Comparison of ENCODE assay signal across 11 mouse cellular contexts in the genomic region with DNA sequence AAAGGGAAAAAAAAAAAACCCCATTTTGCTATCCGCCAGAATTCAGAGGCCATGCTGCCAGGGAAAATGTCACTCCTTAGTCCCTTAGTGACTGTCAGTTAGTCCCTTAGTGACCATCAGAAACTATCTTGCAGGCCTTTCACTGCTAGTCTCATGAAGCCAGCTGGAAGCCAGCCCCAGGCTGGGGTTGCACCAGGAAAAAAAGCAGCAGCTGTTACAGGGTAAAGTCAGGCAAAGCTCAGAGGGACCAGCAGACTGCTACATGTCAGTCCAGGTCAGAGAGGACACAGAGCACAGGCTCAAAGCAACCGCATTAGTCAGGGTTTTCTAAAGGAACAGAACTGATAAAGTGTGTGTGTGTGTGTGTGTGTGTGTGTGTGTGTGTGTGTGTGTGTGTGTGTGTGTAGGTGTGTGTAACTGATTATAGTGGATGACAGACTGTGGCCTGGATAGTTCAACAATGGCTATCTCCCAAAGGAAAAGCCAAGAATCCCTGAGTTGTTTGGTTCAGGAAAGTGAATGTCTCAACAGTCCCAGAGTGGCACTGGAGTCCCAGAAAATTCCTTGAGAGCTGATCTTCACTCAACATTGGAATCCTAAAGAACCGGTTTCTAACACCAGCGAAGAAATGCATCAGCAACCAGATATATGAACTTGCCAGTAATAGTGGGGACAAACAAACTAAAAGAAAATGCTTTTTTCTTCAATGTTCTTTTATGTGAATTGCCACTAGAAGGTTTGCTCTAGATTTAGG. TPM values are rescaled to one million over a fixed set of nuclear protein-coding genes. Genes with fewer than 3 reads are reported as not detected.
DNase-seq lines count a peak whose midpoint lies in the region; ATAC-seq and TF ChIP-seq lines count a peak whose summit lies in the region.
"Had no signal": no experiment of that assay in that cellular context is flagged by ENCODE, and none has a peak within 500 bp of the region (broad histone marks: within the 10 kb centered on the region; RNA-seq: fewer than 3 reads in every experiment).

No protein-coding gene starts in this region.

- no peak for ATAC-seq in midbrain, postnatal 0 days (ENCODE audit: low FRiP score)
- no peak for ATAC-seq in midbrain, embryonic 16.5 days
- no peak for ATAC-seq in forebrain, embryonic 14.5 days
- ATAC-seq in liver, embryonic 11.5 days (replicated peaks; ENCODE audit: low FRiP score), result no peak
- ATAC-seq: intestine, postnatal 0 days had no signal

- H3K4me2 ChIP-seq in midbrain, postnatal 0 days (ENCODE audit: low read depth, low read length, poor library complexity, severe bottlenecking), result no peak overlapping the region
- no peak overlapping the region for H3K4me2 ChIP-seq in midbrain, embryonic 16.5 days (ENCODE audit: low read length)
- H3K4me2 ChIP-seq in forebrain, embryonic 14.5 days (ENCODE audit: low read length), result no peak overlapping the region
- no peak overlapping the region for H3K4me2 ChIP-seq in liver, embryonic 11.5 days

- H3K9ac ChIP-seq in midbrain, postnatal 0 days (replicated peaks; ENCODE audit: low read length, poor library complexity, severe bottlenecking), result no peak overlapping the region
- H3K9ac ChIP-seq in midbrain, embryonic 16.5 days (ENCODE audit: low read depth, low read length), result no peak overlapping the region
- H3K9ac ChIP-seq in forebrain, embryonic 14.5 days (ENCODE audit: low read length), result no peak overlapping the region
- no peak overlapping the region for H3K9ac ChIP-seq in liver, embryonic 11.5 days (ENCODE audit: low read depth, low read length)
- H3K9ac ChIP-seq: liver, embryonic 14.5 days had no signal

- intact Hi-C loops in gastrocnemius, postnatal 14 days (cut with DNase I; ENCODE audit: low total_unique reads), result no loop called here
- intact Hi-C loops in heart, postnatal 36 days (cut with DNase I), result loop anchor here (5.0 kb wide), 1 partner anchor 55 kb away; no protein-coding TSS in a partner anchor

- no peak overlapping the region for H3K4me3 ChIP-seq in midbrain, postnatal 0 days (ENCODE audit: low read depth, low read length)
- no peak overlapping the region for H3K4me3 ChIP-seq in midbrain, embryonic 16.5 days (ENCODE audit: low read depth, low read length)
- no peak overlapping the region for H3K4me3 ChIP-seq in forebrain, embryonic 14.5 days (ENCODE audit: low read depth, low read length)
- H3K4me3 ChIP-seq in liver, embryonic 11.5 days (ENCODE audit: low read depth, low read length), result no peak overlapping the region
- H3K4me3 ChIP-seq: forebrain, embryonic 10.5 days had no signal

- no peaks in the 10 kb centered on the region for H3K9me3 ChIP-seq in midbrain, postnatal 0 days (ENCODE audit: low read length)
- H3K9me3 ChIP-seq in midbrain, embryonic 16.5 days (replicated peaks; ENCODE audit: control insufficient read depth, low read length, poor library complexity, severe bottlenecking), result no peaks in the 10 kb centered on the region
- H3K9me3 ChIP-seq in forebrain, embryonic 14.5 days (replicated peaks; ENCODE audit: control insufficient read depth, low read length), result no peaks in the 10 kb centered on the region
- H3K9me3 ChIP-seq in liver, embryonic 11.5 days (ENCODE audit: control insufficient read depth, low read length), result no peaks in the 10 kb centered on the region
- H3K9me3 ChIP-seq: forebrain, embryonic 10.5 days had no signal

- TF ChIP-seq CTCF in midbrain, postnatal 0 days (IDR thresholded peaks at IDR 0.05), result no peak

- no peaks in the 10 kb centered on the region for H3K4me1 ChIP-seq in midbrain, postnatal 0 days (ENCODE audit: insufficient read depth, low read length)
- H3K4me1 ChIP-seq in midbrain, embryonic 16.5 days (ENCODE audit: control insufficient read depth, insufficient read depth, low read length), result no peaks in the 10 kb centered on the region
- no peaks in the 10 kb centered on the region for H3K4me1 ChIP-seq in forebrain, embryonic 14.5 days (ENCODE audit: control insufficient read depth, insufficient read depth, low read length)
- no peaks in the 10 kb centered on the region for H3K4me1 ChIP-seq in liver, embryonic 11.5 days (replicated peaks; ENCODE audit: control insufficient read depth, insufficient read depth, low read length)
- H3K4me1 ChIP-seq: forebrain, embryonic 10.5 days had no signal

- 79% methylated on average over 4 of the region's 4 CpGs for WGBS in midbrain, postnatal 0 days
- 71% methylated on average over 4 of the region's 4 CpGs for WGBS in midbrain, embryonic 16.5 days
- 84% methylated on average over 4 of the region's 4 CpGs for WGBS in forebrain, embryonic 14.5 days
- 79% methylated on average over 4 of the region's 4 CpGs for WGBS in liver, embryonic 11.5 days

- H3K27ac ChIP-seq in midbrain, postnatal 0 days (ENCODE audit: low read depth, low read length), result no peak overlapping the region
- H3K27ac ChIP-seq in midbrain, embryonic 16.5 days (ENCODE audit: low read length), result no peak overlapping the region
- no peak overlapping the region for H3K27ac ChIP-seq in forebrain, embryonic 14.5 days (ENCODE audit: low read depth, low read length)
- H3K27ac ChIP-seq in liver, embryonic 11.5 days (ENCODE audit: low read depth, low read length), result no peak overlapping the region
- H3K27ac ChIP-seq: forebrain, embryonic 10.5 days; liver, embryonic 14.5 days had no signal

- H3K36me3 ChIP-seq in midbrain, postnatal 0 days (ENCODE audit: insufficient read depth, low read length), result no peaks in the 10 kb centered on the region
- no peaks in the 10 kb centered on the region for H3K36me3 ChIP-seq in midbrain, embryonic 16.5 days (ENCODE audit: control insufficient read depth, insufficient read depth, low read length)
- H3K36me3 ChIP-seq in forebrain, embryonic 14.5 days (ENCODE audit: control insufficient read depth, insufficient read depth, low read length), result no peaks in the 10 kb centered on the region
- H3K36me3 ChIP-seq in liver, embryonic 11.5 days (ENCODE audit: control insufficient read depth, insufficient read depth, low read length), result no peaks in the 10 kb centered on the region
- H3K36me3 ChIP-seq: forebrain, embryonic 10.5 days had no signal

- H3K27me3 ChIP-seq in midbrain, postnatal 0 days (ENCODE audit: insufficient read depth, low read length), result no peaks in the 10 kb centered on the region
- no peaks in the 10 kb centered on the region for H3K27me3 ChIP-seq in midbrain, embryonic 16.5 days (ENCODE audit: control insufficient read depth, insufficient read depth, low read depth, low read length)
- H3K27me3 ChIP-seq in forebrain, embryonic 14.5 days (replicated peaks; ENCODE audit: control insufficient read depth, insufficient read depth, low read length), result no peaks in the 10 kb centered on the region
- H3K27me3 ChIP-seq in liver, embryonic 11.5 days (replicated peaks; ENCODE audit: control insufficient read depth, insufficient read depth, low read length), result no peaks in the 10 kb centered on the region

- DNase-seq in midbrain, postnatal 0 days (ENCODE audit: low spot score), result peak; percentile 6
- DNase-seq in gastrocnemius, postnatal 14 days, result peak; percentile 93
- peak; percentile 74 to 80 for DNase-seq in heart, postnatal 36 days
- DNase-seq in ovary, postnatal 36 days (ENCODE audit: low spot score), result peak; percentile 24
- DNase-seq in forebrain, embryonic 14.5 days (ENCODE audit: low spot score), result no peak
- no peak for DNase-seq in liver, embryonic 11.5 days (ENCODE audit: low spot score)
- DNase-seq in left cerebral cortex, adult 18-20 months (ENCODE audit: low spot score in 2 of 2), result no peak

RNA-seq across cellular contexts. Expression of a gene that starts 49.7 kb away (rescaled TPM):
- total RNA-seq in midbrain, postnatal 0 days (2014; rRNA removed), result 2.6 TPM in 2 replicates
- polyA plus RNA-seq in midbrain, postnatal 0 days (2015; fragmentation: Nextera tagmentation; extraction: Ambion mirVana), result 2.5 and 2.6 TPM in 2 replicates
- 3.8 and 4.5 TPM in 2 replicates for polyA plus RNA-seq in midbrain, embryonic 16.5 days (2015; fragmentation: Nextera tagmentation; extraction: Ambion mirVana)
- 1 to 10 TPM; 1.6 to 2.4 TPM for total RNA-seq in gastrocnemius, postnatal 14 days (2021)
- 1 to 10 TPM; 5.3 to 6.3 TPM for total RNA-seq in heart, postnatal 36 days (2021)
- 3.7 and 4.3 TPM in 2 replicates for polyA plus RNA-seq in forebrain, embryonic 14.5 days (2014; fragmentation: Nextera tagmentation; extraction: Ambion mirVana)
- polyA plus RNA-seq in liver, embryonic 11.5 days (2014; fragmentation: Nextera tagmentation; extraction: Ambion mirVana), result 23.1 and 23.4 TPM in 2 replicates
- under 1 TPM; 0.79 to 0.84 TPM for total RNA-seq in left cerebral cortex, adult 18-20 months (2021)

Comparison
In these comparisons a context has a peak if more than half of its experiments do, and no peak if none do; other contexts are left out.
1. DNase-seq: peak in midbrain, postnatal 0 days (single experiment), gastrocnemius, postnatal 14 days (single experiment), heart, postnatal 36 days (2 of 2) and ovary, postnatal 36 days (single experiment); none in forebrain, embryonic 14.5 days (single experiment), liver, embryonic 11.5 days (single experiment) and left cerebral cortex, adult 18-20 months (0 of 2).